Mouse (Mus musculus) heart, embryonic 15.5 days (tissue): Measurements from ENCODE around the gene Rilp. TPM values are rescaled to one million over a fixed set of nuclear protein-coding genes. Genes with fewer than 3 reads are reported as not detected.

Experiments
- microRNA counts: library from miRNA; unstranded; fragments of <30 nt; microRNA quantifications from one replicate; lab custom pipeline; 2016
- microRNA-seq: library from miRNA; unstranded; fragments of <30 nt; microRNA quantifications from one replicate; pipeline ENCODE4, GENCODE M21; 2016
- polyA plus RNA-seq: library from polyadenylated mRNA; unstranded; fragments of >200 nt; fragmentation: Nextera tagmentation; extraction: Ambion mirVana; gene quantifications from 2 replicates; pipeline ENCODE4 v1.2.1, GENCODE M21; 2015

The Rilp gene
- polyA plus RNA-seq, 1 experiment from 2014 or later, result 9.2 TPM

MicroRNAs encoded within 50 kb of the gene (microRNA counts, 519-probe panel; counts per million panel counts)
- 4,331 counts per million, percentile 94 among the panel's probes with 10 or more counts for microRNA mmu-miR-22 (lab: Ali Mortazavi, UCI)

Small RNAs within 50 kb of the gene (microRNA-seq; reads per million reads assigned to microRNA genes)
- gene Mir22 (9,834 reads per million, percentile 95 among the genes with 10 or more reads in this experiment), gene Mir3971 (not detected)

Other genes starting within 250 kb of the Rilp start
- 83.6 and 86.2 TPM in 2 replicates for gene Rpa1, start 161.8 kb upstream of the Rilp start, polyA plus RNA-seq
- 12.3 and 13.4 TPM in 2 replicates for gene Smyd4, start 161.7 kb upstream of the Rilp start, polyA plus RNA-seq
- 34.7 and 54.2 TPM in 2 replicates for gene Serpinf1, start 87.4 kb upstream of the Rilp start, polyA plus RNA-seq
- gene Serpinf2, start 70.5 kb upstream of the Rilp start, polyA plus RNA-seq, result 0.35 and 4.3 TPM in 2 replicates
- gene Wdr81, start 55.4 kb upstream of the Rilp start, polyA plus RNA-seq, result 3.1 and 4.5 TPM in 2 replicates
- 7.9 and 13.4 TPM in 2 replicates for gene Tlcd2, start 48.4 kb upstream of the Rilp start, polyA plus RNA-seq
- 24.8 and 37.1 TPM in 2 replicates for gene Prpf8, start 23.3 kb upstream of the Rilp start, polyA plus RNA-seq
- 10.4 and 13.0 TPM in 2 replicates for gene Scarf1, start 3.4 kb downstream of the Rilp start, polyA plus RNA-seq
- gene Slc43a2, start 21.6 kb downstream of the Rilp start, polyA plus RNA-seq, result 2.6 and 5.1 TPM in 2 replicates
- gene Pitpna, start 78.0 kb downstream of the Rilp start, polyA plus RNA-seq, result 63.4 and 75.2 TPM in 2 replicates
- 19.6 and 28.8 TPM in 2 replicates for gene Inpp5k, start 120.9 kb downstream of the Rilp start, polyA plus RNA-seq
- 62.1 and 79.0 TPM in 2 replicates for gene Myo1c, start 140.4 kb downstream of the Rilp start, polyA plus RNA-seq
- gene Crk, start 169.2 kb downstream of the Rilp start, polyA plus RNA-seq, result 82.3 and 95.8 TPM in 2 replicates
- gene Ywhae, start 222.8 kb downstream of the Rilp start, polyA plus RNA-seq, result 611 and 667 TPM in 2 replicates